Mouse (Mus musculus): ENCODE measurements at regions not wholly inside any gene's neighbourhood (a gene's known extent, or its start where the extent isn't known, plus 50 kb on each side); places are given as distances from the start of the nearest gene placed in this dataset.

DNA sequence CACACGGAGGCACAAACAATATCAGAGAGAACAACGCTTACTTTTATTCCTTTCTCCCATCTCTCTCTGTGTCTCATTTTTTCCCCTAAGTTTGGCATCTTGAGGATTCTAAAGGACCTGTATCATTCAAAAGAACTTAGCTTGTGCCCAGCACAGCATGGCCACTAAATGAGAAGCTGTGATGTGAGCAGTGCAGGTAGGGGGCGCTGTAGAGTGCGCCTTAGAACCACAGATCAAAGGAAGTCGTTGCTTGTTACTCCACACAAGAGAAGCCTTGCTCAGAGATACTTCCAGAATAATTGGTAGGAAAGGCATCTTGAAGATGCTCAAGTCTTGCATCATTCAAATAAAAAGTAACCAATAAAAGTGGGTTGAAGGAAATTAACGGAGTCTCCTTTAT is 90.4 kb upstream of the Col1a2 start:
- peak; percentile 80 for TF ChIP-seq CTCF (IDR thresholded peaks at IDR 0.05; ENCODE audit: low read depth)
- no peak for TF ChIP-seq EP300 (optimal IDR thresholded peaks at IDR 0.05)
